Mouse (Mus musculus): ENCODE measurements at regions not wholly inside any gene's neighbourhood (a gene's known extent, or its start where the extent isn't known, plus 50 kb on each side); places are given as distances from the start of the nearest gene placed in this dataset.

DNA sequence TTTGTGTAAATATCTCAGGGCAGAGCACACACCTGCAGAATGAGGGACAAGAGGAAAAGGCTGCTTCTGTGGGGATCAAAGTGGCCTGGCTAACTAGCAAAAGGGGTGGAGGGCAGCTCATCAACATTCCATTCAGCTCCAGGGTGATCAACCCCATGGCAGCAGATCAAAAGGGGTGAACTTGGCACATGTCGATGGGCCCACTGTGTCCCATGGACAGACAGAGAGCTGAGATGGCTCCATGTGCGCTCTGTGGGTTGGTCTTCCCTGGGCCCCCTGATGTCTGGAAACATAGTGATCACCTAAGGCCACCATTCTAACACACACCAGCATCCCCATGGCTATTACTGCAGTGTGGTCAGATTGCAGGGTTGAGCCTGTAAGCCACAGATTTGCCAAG is 253.2 kb upstream of the Sox11 start:
- H3K4me1 ChIP-seq (ENCODE audit: control insufficient read depth, insufficient read depth, insufficient read length, low read length) = no peaks in the 10 kb centered on the region
- TF ChIP-seq CTCF (IDR thresholded peaks at IDR 0.05; ENCODE audit: extremely low read depth, insufficient read length, insufficient replicate concordance, low read depth, low read length) (no peak), POLR2A (IDR thresholded peaks at IDR 0.05; ENCODE audit: low read depth, low read length) (no peak)
- H3K27ac ChIP-seq (ENCODE audit: insufficient read depth, low read depth, low read length) = no peak overlapping the region
- H3K27me3 ChIP-seq (ENCODE audit: control insufficient read depth, insufficient read depth, low read length) = no peaks in the 10 kb centered on the region
- no peak overlapping the region for H3K4me3 ChIP-seq (ENCODE audit: low read depth, low read length)
- WGBS = 74% methylated on average over 2 of the region's 2 CpGs
- no peaks in the 10 kb centered on the region for H3K36me3 ChIP-seq (ENCODE audit: control insufficient read depth, insufficient read depth, low read length)

DNA sequence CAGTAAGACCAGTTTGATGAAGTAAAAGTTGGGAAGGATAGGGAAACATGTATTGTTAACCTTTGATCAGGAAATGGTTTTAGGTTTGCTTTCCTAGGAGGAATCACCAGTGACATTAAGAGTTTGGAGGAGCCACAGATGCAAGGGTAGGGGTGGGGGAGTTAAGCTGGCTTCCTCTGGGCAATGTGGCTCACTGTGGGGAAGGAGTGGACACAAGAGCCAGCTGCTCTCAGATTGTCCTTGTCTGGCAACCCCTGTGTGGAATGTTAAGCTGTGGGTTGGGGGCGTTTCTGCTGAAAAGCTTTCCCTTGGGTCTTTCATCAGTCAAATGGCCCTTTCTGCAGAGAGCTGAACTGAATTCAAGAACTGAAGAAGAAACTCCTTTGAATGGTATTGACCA is 251.1 kb upstream of the Sox11 start:
- no peak overlapping the region for H3K4me3 ChIP-seq (ENCODE audit: low read depth, low read length)
- WGBS = 92% methylated on average over 1 of the region's 1 CpGs
- no peaks in the 10 kb centered on the region for H3K4me1 ChIP-seq (ENCODE audit: control insufficient read depth, insufficient read depth, insufficient read length, low read length)
- H3K36me3 ChIP-seq (ENCODE audit: control insufficient read depth, insufficient read depth, low read length) = no peaks in the 10 kb centered on the region
- TF ChIP-seq POLR2A (IDR thresholded peaks at IDR 0.05; ENCODE audit: low read depth, low read length) (no peak), CTCF (IDR thresholded peaks at IDR 0.05; ENCODE audit: extremely low read depth, insufficient read length, insufficient replicate concordance, low read depth, low read length) (no peak)
- no peak overlapping the region for H3K27ac ChIP-seq (ENCODE audit: insufficient read depth, low read depth, low read length)
- no peaks in the 10 kb centered on the region for H3K27me3 ChIP-seq (ENCODE audit: control insufficient read depth, insufficient read depth, low read length)

DNA sequence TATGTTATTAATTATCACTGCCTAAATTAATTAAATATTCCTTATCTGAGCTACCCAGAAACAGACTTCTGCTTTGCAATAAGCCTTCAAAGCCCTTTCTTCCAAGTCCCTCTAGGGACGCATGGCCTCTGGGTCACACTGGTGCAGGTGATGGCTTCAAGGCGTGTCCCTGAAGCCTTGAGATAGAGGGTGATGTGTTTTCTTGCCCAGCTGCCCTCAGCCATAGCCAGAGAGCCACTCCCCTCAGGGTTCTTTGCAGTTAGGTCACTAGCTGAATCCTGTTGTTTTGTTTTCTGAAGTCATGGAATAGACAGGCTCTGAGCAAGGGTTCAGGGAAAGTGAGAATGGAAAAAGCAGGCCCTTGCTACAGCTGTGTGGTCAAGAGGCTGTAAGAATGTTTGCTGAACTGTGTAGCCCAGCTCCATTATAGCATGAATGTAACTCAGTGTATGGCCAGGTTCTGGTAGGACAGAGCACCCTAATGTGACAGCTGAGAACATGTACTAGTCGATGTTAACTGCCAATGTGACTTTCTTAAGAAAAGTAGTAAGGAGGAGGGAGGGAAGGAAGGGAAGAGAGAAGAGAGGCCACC is 233.8 kb upstream of the Sox11 start:
- H3K4me1 ChIP-seq (ENCODE audit: control insufficient read depth, insufficient read depth, insufficient read length, low read length) = peaks cover 3% of the 10 kb centered on the region; the same call in 1 of the 2 replicates
- H3K27ac ChIP-seq (ENCODE audit: insufficient read depth, low read depth, low read length) = no peak overlapping the region
- TF ChIP-seq POLR2A (IDR thresholded peaks at IDR 0.05; ENCODE audit: low read depth, low read length) (no peak), CTCF (IDR thresholded peaks at IDR 0.05; ENCODE audit: extremely low read depth, insufficient read length, insufficient replicate concordance, low read depth, low read length) (no peak)
- no peaks in the 10 kb centered on the region for H3K36me3 ChIP-seq (ENCODE audit: control insufficient read depth, insufficient read depth, low read length)
- no peaks in the 10 kb centered on the region for H3K27me3 ChIP-seq (ENCODE audit: control insufficient read depth, insufficient read depth, low read length)
- WGBS = 45% methylated on average over 3 of the region's 3 CpGs
- no peak overlapping the region for H3K4me3 ChIP-seq (ENCODE audit: low read depth, low read length)

DNA sequence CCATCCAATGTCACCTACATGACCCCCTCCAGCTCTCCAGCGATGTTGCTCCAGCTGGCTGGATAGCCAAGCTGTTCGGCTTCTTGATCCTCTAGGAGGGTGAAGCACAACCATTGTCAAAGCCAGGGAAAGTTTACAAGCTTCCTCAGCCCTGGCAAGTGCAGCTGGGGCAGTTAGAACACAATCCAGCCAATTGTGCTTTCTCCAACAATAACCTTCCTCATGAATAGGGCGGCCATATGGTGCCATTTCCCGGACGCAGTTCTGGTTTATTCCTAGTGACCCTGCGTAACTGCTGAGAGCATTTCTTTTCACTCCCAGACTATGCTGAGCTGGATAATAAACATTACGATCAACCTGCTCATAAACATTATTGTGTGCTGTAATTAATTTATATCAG is 233.3 kb upstream of the Sox11 start:
- Histone ChIP-seq H3K27me3 (ENCODE audit: control insufficient read depth, insufficient read depth, low read length) (no peaks in the 10 kb centered on the region), H3K36me3 (ENCODE audit: control insufficient read depth, insufficient read depth, low read length) (no peaks in the 10 kb centered on the region), H3K4me3 (ENCODE audit: low read depth, low read length) (no peak overlapping the region), H3K4me1 (ENCODE audit: control insufficient read depth, insufficient read depth, insufficient read length, low read length) (peaks cover 3% of the 10 kb centered on the region; the same call in 1 of the 2 replicates), H3K27ac (ENCODE audit: insufficient read depth, low read depth, low read length) (no peak overlapping the region)
- TF ChIP-seq CTCF (IDR thresholded peaks at IDR 0.05; ENCODE audit: extremely low read depth, insufficient read length, insufficient replicate concordance, low read depth, low read length) = no peak
- no peak for TF ChIP-seq POLR2A (IDR thresholded peaks at IDR 0.05; ENCODE audit: low read depth, low read length)
- WGBS = 36% methylated on average over 7 of the region's 7 CpGs

DNA sequence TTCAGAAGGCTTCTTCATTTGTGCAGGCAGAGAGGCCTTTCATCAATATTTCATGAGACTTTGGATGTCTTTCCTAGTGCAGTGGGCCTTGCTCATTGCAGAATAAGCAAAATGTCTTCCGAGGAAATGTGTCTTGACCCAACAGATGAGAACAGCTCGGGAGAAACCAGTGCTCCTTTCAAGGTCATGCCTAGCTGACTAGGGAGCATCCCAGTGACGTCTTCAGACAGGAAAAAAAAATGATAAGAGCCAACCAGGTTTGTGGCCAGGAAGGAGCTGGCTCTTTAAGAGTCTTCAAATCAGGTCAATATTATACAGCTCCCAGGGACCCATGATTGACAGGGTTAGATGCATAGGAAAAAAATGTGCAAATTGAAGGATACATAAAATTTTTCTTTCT is 224.9 kb upstream of the Sox11 start:
- no peaks in the 10 kb centered on the region for H3K36me3 ChIP-seq (ENCODE audit: control insufficient read depth, insufficient read depth, low read length)
- H3K4me3 ChIP-seq (ENCODE audit: low read depth, low read length) = no peak overlapping the region
- 53% methylated on average over 3 of the region's 3 CpGs for WGBS
- no peak overlapping the region for H3K27ac ChIP-seq (ENCODE audit: insufficient read depth, low read depth, low read length)
- H3K27me3 ChIP-seq (ENCODE audit: control insufficient read depth, insufficient read depth, low read length) = no peaks in the 10 kb centered on the region
- no peaks in the 10 kb centered on the region for H3K4me1 ChIP-seq (ENCODE audit: control insufficient read depth, insufficient read depth, insufficient read length, low read length)
- no peak for TF ChIP-seq CTCF (IDR thresholded peaks at IDR 0.05; ENCODE audit: extremely low read depth, insufficient read length, insufficient replicate concordance, low read depth, low read length)
- no peak for TF ChIP-seq POLR2A (IDR thresholded peaks at IDR 0.05; ENCODE audit: low read depth, low read length)

- H3K36me3 ChIP-seq (ENCODE audit: control insufficient read depth, insufficient read depth, low read length) = no peaks in the 10 kb centered on the region
Observed at GRCm38 (mm10) chr12:27565965-27566507, 223.7 kb upstream of the Sox11 start.

DNA sequence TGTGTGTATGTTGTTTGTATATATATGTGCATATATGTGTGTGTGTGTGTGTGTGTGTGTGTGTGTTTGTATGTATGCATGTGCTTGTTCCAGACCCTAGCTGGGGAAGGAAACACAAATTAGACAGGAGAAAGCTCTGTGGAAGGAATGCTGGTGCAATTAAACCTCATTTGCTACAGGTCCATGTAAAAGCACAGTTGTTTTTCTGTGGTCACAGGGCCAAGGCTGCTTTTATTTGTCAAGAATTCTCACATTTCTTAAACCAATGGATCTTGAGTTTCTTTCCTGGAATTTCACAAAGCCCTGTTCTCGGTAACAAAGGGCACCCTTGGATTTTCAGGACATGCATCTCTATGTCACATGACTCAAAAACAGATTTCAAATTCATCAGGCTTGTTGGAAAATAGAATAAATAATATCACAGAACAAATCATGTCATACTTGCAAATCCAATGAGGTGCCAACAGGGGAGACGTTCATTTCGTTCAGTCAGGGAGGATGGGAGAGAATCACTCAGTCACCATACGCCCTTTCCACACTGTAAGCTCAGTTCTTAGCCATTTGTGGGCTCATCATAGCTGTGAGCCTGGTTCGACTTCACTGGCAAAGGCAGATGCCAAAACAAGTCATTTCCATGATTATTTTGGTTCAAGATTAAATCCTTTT is 222.4 kb upstream of the Sox11 start:
- Histone ChIP-seq H3K36me3 (ENCODE audit: control insufficient read depth, insufficient read depth, low read length) (no peaks in the 10 kb centered on the region), H3K4me3 (ENCODE audit: low read depth, low read length) (no peak overlapping the region), H3K4me1 (ENCODE audit: control insufficient read depth, insufficient read depth, insufficient read length, low read length) (no peaks in the 10 kb centered on the region), H3K27ac (ENCODE audit: insufficient read depth, low read depth, low read length) (no peak overlapping the region), H3K27me3 (ENCODE audit: control insufficient read depth, insufficient read depth, low read length) (no peaks in the 10 kb centered on the region)
- TF ChIP-seq CTCF (IDR thresholded peaks at IDR 0.05; ENCODE audit: extremely low read depth, insufficient read length, insufficient replicate concordance, low read depth, low read length) (no peak), POLR2A (IDR thresholded peaks at IDR 0.05; ENCODE audit: low read depth, low read length) (no peak)
- WGBS = 77% methylated on average over 5 of the region's 5 CpGs

More at GRCm38 (mm10) chr12:27565965-27566507, 223.7 kb upstream of the Sox11 start:
- 64% methylated on average over 8 of the region's 8 CpGs for WGBS
- H3K27me3 ChIP-seq (ENCODE audit: control insufficient read depth, insufficient read depth, low read length) = no peaks in the 10 kb centered on the region
- no peaks in the 10 kb centered on the region for H3K4me1 ChIP-seq (ENCODE audit: control insufficient read depth, insufficient read depth, insufficient read length, low read length)
- no peak overlapping the region for H3K4me3 ChIP-seq (ENCODE audit: low read depth, low read length)
- no peak overlapping the region for H3K27ac ChIP-seq (ENCODE audit: insufficient read depth, low read depth, low read length)
- TF ChIP-seq POLR2A (IDR thresholded peaks at IDR 0.05; ENCODE audit: low read depth, low read length) (no peak), CTCF (IDR thresholded peaks at IDR 0.05; ENCODE audit: extremely low read depth, insufficient read length, insufficient replicate concordance, low read depth, low read length) (no peak)

Data from small intestine, adult 2 months (tissue).